Mouse (Mus musculus) 416B (cell line): Measurements from ENCODE around the gene Arsb.

ENCODE experiments used
- DNase-seq: peaks from one replicate; pipeline ENCODE4 v3.0.0; 2011; ENCODE audit warnings: low read depth

The Arsb gene

DNA sequence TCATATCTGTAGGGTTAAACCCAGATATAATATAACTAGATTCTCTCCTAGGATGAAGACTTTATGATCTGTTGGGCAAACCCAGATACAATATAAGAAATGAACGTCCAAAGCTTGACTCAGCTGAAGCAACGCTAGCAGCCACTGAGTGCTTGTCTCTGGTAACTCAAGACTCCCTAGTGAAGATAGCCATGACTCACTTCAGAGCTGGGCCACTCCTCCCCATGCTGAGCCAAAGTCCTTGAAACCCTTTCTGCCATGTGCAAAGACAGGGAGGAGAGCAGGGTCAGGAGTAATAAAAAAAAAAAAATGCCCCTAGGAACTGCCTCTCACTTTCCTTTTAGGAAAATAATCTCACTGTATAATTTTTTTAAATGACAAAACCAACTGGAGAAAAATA lies 68.7 kb downstream of the Arsb start:
- no peak for DNase-seq

DNA sequence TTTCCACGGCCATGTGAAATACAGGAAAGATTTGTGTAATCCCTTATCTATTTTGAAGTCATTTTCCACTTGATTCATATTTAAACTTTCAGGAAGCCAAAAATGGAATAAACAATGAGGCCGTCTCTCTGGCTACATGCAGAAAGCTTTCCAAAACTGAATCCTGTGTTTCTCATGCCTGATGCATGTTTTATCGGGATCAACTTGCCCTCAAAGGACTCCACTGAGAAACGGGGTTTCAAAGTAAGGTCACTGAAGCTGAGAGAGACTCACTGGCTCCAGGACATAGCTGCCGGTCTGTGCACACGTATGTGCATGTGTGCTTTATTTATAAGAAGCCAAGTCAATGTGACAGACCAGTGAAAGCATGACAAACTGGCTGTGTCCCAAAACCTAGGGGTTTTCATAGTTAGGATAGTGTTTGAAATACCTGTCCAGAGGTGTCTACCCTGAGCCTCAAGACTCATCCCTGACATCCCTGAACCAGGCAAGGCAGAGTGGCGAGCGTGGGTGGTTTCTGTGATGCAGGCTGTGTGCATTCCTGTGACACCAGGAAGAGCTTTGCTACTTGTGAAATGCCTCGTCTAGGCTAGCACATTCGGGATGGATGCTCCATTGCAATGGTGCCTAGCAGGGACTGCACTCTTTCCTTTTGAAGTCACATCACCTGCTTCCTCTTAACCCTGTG lies 75.5 kb downstream of the Arsb start:
- no peak for DNase-seq

DNA sequence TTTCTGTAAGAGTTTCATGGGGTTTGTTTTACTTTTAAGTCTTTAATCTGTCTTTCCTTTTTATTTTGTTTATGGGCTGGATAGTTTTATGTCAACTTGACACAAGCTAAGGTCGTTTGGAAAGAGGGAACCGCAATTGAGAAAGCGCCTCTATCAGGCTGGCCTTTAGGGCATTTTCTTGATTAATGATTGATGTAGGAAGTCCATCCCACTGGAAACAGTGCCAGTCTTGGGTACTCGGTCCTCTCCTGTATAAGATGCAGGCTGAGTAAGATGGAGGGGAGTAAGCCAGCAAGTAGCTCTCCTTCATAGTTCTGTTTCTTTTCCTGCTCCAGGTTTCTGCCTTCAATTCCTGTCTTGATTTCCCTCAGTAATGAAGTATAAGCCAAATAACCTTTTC lies 76.2 kb downstream of the Arsb start:
- no peak for DNase-seq

DNA sequence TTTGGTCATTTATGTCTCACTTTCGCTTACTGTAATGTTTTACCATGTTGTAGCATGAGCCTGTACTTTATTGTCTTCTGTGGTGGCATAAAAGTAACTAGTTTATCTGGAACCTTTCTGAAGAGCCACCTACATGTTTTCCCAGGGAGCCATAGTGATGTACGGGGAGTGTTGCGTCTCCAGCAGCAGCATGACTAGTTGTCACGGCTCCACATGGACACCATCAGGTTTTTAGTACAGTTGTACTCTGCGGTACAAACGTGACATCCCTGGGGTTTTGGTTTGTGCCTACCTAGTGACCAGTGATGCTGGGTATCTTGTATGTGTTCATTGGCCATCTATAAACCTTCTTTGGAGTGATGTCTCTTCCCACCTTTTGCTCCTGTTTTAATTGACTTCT lies 77.2 kb downstream of the Arsb start:
- no peak for DNase-seq

DNA sequence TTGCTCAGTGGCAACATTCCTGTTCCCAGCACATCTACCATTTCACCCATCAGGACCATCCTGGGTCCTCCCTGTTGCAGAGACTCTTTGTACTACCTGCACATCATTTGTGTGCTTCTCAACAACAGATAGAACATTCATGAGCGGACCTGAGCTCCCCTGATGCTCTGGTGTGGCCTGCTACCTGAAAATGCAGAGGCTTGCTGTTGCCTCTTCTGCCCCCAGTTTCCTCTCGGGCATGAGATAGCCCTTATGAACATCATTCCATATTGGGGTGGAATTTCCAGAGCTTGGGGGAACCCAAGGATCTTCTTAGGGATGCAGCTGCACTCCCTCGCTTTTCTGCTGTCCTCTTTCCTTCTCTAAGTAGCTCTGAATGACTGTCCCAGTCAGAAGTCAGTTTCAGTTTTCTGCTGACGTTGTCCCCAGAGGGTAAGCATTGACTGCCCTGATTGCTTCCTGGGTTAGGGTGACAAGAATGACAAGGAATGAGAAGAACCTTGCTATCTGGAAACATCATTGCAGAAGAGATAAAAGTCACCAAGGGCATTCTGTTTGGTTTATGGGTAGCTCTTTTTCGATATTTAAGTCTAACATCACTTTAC lies 78.4 kb downstream of the Arsb start:
- DNase-seq = no peak

DNA sequence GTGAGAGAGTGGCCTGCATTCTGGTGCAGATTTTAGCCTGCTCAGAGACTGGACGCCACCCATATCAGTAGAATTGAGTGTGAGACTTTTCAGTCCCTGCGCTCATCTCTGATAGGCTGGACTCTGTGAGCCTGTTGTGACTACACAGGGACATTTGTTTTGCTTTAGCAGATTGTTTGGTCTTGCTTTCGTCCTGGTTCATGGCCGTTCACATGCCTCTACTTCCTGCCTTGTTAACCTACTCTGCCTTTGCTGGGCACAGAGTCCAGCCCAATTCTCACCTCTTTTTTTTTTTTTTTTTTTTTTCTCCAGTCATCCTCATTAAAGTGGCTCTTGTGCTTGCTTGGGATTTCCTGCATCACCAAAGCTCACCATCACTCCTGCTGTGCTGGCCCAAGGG lies 79.2 kb downstream of the Arsb start:
- DNase-seq = no peak

DNA sequence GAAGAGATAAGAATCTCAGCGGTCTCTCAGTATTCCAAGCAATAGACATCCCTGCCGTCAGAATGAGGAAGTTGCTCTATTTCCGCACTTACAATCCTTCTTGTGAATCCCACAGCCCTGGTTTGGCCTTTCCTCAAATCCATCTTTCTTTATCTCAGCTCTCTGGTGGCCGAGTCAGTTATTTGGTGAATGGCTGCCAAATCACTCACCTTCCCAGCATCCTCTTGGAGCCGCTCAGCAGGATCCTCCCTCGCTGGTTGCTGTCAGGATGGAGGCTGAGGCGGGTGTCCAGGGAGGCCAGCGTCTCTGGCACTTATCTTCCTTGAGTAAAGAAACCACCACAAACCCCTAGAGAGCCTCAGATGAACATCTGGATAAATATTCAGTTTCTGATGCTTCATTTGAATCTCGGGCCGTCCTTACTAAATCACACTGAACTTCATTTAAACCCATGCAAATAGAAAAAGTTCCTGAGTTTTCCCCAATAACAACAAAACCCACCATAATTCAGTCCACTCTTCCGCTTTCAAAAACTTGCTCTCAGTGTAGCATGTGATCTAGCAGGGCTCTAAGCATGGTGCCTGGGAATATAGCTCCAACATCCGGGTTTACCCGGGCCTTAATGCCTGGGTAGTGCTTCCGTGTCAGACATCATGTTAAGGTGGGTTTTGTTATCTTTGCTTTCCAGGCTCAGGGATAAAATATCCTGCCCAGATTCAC lies 81.1 kb downstream of the Arsb start:
- DNase-seq = no peak

DNA sequence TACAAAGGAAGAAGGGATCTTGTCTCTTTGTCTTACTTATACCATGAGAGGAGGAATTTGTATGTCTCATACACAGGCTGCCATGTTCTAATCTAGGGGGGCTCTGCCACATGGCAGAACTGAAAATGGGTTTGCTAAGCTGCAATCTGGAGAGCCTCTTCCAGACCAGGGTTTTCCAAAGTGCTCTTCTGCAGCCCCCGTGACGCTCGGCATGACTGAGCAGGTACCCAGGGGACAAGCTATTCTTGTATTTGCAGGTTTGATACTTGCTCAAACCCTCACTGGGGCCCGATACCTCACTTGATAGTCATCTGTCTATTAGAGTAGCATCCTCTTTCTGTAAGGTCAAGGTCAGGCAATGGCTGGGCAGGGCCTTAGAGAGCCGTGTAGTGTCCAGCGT lies 82.3 kb downstream of the Arsb start:
- DNase-seq = no peak

DNA sequence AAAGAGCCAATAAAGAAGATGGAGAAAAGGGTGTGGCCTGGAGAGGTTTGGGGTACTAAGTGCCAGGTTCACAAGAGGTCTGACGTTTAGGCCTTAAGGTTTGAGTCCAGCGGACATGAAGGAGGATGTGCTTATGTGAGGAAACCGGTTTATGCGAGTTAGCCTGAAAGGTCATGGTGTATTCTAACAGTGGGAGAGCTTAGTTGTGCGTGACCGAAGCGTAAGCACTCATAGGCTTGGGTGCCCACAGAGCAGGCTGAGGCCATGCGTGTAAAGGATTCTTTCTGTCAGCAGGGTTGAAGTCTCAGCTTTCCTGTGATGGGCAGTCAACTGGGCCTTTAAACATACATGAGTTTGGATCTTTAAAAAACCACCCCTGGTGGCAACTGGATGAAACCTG lies 82.9 kb downstream of the Arsb start:
- DNase-seq = no peak

DNA sequence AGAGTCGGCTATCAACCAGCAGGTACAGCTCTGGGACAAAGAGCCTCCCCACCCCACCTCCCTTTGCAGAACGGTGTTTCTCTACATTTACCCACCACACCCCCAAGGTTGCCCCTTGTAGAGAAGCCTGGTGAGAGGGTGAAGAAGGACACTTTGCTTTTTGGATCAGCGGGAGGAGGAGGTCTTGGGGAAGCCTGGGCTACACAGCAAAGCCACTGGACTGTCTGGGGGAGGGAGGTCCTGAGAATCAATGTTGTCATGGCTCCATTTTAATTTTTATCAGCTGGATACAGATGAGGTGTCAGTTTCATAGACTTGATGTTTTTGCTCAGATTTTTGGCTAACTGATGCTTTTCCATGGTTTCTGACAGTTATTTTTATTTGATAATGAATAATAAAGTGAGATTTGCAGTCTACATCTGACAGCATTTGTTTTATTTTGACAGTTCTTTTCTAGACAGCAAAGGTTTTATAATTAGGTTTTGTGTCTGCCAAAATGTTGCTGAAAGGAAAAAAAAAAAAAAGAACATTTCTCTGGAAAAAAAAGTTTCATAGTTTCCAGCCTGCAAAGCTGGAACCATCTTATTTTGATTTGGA lies 83.6 kb downstream of the Arsb start:
- no peak for DNase-seq

DNA sequence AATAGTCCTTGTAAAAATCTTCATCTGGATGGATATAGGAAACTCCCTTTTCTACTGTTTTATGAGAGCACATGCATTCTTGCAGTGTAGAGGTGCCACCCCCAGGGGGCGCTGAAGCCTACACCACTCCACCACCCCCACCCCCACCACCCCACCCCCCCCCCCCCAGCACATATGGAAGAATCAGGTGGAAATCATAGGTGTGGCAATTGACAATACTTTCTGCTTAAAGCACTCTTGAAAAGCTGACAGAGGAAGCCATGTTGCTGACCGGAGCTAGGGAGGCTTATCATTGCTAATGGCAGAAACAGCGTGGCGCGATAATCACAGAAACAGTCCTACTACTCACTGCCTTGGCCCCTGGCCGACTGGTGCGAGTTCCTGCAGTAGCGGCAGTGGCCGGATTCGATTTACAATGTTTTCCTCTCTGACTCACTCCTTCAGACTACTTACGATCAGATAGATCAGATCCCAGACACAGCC lies 84.3 kb downstream of the Arsb start:
- peak; percentile 69 for DNase-seq

DNA sequence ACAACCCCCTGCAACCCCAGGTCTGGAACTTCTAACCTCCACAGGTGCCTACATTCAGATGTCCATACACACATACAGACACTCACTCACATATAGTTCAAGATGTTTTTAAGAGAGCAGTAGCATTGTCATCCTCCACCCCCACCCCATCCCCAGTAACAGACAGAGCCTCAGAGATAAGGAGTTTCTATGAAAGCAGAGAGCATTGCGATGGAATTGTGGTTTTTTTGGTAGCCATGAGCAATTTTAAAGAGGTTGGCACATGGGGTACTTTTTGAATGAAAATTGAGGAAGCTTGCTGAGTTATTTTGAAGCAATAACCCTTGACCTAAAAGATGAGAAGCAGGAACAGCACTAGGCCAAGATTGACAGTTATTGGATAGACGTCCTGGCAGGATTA lies 89.8 kb downstream of the Arsb start:
- peak; percentile 79 for DNase-seq

DNA sequence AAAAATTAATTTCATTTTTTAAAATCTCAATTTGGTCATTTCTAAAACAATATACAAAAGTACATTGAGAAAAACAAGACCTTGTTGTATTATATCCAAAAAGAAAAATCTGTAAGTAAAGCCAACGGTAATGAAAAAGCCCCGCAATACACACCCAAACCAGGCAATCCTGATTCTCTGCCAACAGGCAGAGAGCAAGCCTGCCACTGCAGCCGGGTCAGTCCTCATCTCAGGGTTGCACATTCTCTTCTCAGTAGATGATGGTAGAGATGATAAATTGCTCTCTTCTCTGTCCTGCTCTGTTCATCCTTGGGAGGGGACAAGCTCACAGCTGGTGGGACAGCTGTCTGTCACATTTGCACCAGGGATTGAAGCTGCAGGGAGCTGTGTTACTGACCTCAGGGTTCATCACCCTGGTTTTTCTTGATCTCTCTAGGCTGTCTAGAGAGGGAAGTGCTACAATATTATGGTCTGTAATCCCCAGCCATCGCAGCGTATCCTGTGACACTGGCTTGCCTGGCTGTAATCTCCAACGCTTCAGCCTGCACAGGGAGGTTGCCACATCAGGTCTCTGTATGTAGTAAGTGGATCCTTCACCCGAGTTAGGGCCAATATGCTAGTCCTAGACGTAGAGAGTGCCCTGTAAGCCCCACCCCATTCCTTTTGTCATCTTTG lies 92.8 kb downstream of the Arsb start:
- peak; percentile 49 for DNase-seq

DNA sequence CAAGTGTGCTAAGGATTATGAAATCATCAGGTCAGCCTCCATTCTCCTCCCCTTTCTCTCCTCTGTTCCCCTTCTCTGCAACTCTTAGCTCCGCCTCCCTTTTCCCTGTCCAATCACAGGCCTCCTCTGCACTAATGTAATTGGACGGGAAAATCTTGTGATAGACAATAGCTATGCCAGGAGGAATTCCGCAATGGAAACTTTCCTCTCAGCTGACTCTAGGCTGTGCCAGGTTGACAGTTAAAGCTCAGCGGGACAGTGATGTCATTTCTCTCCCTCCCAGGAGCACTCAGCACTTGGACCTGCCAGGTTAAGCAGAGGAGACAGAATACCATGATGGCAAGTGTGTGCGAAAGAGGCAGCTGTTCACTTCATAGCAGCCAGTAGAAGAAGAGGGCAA lies 95.2 kb downstream of the Arsb start:
- DNase-seq = no peak

DNA sequence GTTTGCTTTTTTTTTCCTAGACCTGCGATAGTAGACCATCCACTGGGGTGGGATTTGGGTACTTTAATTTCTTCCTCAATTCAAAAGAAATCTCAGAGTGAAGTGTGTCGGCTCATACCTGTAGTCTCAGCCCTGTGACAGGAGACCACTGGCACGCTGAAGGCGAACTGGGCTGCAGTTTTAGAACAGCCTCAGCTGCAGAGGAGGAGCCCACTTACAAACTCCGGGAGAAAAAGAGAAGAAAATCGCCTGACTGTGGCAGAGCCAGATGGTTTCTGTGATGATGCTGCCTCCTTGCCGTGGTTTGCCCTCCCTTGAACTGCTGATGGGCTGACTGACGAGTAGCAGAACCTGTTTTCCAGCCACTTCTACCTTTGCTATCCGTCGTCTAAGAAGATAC lies 100.3 kb downstream of the Arsb start:
- no peak for DNase-seq

DNA sequence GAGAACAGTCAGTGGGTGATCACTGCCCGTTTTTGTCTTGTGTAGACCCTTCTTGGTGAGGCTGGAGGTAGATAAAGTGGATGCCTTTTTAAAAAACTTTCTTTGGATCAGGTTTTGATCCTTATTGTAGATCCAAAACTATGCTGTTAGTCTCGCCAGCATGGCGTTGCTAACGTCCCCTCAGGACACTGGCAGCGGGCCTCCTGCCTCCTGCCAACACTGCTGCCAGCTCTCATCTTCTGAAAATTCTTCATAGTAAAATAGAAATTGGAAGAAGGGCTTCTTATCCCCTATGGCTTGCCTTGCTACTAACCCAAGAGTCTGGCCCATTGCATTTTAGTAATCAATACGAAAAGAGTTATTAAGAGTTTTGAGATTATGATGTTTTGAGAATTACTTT lies 101.2 kb downstream of the Arsb start:
- no peak for DNase-seq

DNA sequence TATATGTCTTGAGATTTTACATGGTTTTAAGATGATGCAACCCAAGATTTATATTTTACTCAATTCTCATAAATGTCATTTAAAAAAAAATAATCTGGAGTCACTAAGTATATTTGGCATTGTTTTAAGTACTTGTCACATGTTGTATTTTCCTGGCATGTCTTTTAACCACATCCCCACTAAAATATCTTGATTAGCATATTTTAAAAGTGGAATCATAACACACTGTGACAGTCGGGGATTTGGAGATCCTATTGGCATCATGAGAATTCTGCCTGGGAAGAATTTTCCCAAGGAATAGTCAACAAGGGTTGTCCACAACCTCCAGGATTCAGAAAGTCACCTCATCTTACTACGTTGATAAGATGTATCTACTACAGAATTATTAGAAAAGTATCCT lies 106.5 kb downstream of the Arsb start:
- DNase-seq = no peak

DNA sequence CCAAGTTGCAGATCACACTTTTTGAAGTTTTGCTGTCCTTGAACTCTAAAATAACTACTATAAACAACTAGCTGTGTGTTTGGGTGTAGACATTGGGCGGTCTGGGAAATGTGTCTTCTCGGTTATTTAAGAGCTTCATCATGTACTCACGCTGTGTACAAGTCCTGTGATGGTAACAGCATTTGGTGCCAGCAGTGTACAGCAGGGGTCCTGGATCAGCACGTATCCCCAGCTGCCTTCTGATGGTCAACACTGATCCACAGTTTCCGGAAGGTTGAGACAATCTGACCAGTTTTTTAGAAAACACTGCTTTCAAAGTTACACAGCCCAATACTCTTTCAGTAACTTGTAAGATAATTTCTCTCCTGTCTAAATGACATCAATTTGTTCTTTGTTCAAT lies 108.0 kb downstream of the Arsb start:
- no peak for DNase-seq

DNA sequence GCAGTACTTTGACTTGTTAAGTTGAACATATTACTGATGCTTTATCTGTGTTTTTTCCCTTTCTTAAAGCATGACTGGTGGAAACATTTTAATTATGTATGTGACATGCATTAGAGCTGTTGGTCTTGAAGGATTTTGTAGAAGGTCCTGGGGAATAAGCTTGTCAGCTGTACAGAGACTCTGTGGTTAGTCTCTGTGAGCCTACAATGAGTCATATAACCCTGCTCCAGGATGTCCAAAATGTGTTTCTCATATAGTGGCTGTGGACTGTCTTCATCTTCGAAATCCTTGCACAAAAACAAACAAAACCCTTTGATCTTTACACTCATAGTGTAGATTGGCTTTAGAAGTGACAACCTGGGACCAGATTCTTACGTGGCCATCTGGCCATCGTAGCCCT lies 110.7 kb downstream of the Arsb start:
- DNase-seq = peak; percentile 80

DNA sequence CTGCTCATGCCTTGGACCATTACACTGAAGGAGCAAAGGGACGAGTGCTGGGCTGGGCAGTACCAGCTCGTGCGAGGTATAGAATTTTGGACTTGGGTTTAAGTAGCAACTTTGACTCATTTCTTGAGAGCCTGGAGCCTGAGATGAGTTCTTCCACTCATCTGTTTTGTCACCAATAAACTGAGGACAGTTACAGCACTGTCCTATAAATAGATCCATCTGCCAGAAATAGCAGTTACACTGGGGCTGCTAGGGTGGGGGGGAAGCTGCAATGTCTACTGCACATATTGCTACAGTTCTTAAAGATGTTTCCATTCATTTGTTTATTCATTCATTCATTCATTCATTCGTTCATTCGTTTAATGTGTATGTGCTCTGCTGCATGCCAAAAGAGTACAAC lies 115.6 kb downstream of the Arsb start:
- DNase-seq = no peak

DNA sequence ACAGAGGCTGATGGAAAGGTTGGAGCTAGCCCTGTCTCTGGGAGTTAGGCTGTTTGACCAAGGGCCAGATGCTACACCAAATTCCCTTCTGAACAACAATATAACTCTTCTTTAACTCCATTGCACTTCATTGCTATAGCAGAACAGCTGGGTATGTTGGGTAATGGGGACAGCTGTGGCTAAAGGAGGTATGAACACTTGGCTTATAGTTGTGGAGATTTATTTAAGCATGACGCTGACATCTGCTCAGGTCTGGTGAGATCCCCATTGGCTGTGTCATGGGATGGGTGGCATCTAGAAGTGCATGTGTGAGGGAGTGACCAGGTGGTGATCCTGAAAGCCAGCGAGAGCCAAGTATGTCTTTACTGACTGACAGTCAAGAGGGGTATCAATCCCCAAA lies 116.8 kb downstream of the Arsb start:
- no peak for DNase-seq

DNA sequence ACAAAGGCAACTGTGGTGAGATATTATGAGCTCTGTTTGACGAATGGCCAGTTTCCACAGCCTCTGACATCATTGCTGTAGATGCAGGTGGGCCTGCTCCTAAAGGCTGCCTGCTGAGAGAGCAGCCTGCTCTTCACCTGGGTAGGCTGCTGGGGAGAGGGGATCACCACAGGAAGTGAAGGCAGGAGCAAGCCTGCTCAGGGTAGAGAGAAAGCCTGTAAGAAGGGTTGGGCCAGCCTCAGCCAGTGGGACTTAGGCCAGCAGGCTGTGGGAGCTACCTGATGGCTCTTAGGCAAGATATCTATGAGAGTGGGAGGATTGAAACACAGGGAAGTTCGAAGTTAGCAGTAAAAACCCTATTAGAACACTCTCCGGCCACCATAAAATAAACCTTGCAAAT lies 117.5 kb downstream of the Arsb start:
- no peak for DNase-seq

DNA sequence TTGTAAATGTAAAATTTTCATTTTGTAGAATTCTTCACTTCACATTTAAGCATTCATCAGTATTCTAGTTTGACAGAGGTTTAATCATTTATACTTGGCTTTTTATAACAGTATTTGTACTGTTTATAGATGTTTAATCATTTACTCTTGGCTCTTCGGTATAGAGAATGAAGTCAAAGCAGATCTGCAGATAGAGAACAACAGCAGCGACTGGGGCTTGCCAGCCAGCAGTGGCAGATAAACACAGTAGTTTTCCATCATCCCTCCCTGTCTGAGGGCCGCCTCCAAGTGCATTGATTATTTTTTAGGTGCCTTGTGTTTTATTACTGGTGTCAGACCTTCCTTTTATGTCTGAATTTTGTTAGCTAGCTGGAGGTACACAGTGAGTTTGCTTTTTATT lies 118.6 kb downstream of the Arsb start:
- no peak for DNase-seq
